Mouse (Mus musculus): ENCODE data around the gene Gbf1. TPM values are rescaled to one million over a fixed set of nuclear protein-coding genes. Genes with fewer than 3 reads are reported as not detected.
A peak's percentile ranks its signal among the peaks of the same experiment; 100 is the strongest.

The Gbf1 gene
- total RNA-seq, 2 experiments from 2014 or later, result 50.2 to 50.5 TPM

GRCm38 (mm10) chr19:46326019-46326755 lies 173.9 kb downstream of the Gbf1 start:
- no peak for DNase-seq
- intact Hi-C loops (cut with DNase I), result no loop called here

- peak; percentile 46 to 66 for DNase-seq
- intact Hi-C loops (cut with DNase I), result no loop called here
Measured at GRCm38 (mm10) chr19:46326756-46327305, 174.5 kb downstream of the Gbf1 start, which contains the start of gene Psd. Psd (minus strand) TSS chr19:46327156.

GRCm38 (mm10) chr19:46327531-46328064 lies 175.3 kb downstream of the Gbf1 start:
- intact Hi-C loops (cut with DNase I), result no loop called here
- no peak for DNase-seq

- intact Hi-C loops (cut with DNase I), result no loop called here
- DNase-seq, result peak; percentile 96
Measured at GRCm38 (mm10) chr19:46328081-46329030, 176.0 kb downstream of the Gbf1 start, which contains the start of gene Fbxl15. Fbxl15 (plus strand) TSS chr19:46328184.

GRCm38 (mm10) chr19:46329031-46329641 lies 176.8 kb downstream of the Gbf1 start:
- intact Hi-C loops (cut with DNase I), result no loop called here
- DNase-seq, result no peak

- DNase-seq, result peak; percentile 86 to 90
- intact Hi-C loops (cut with DNase I), result loop anchor here (1.0 kb wide), 1 partner anchor 26 kb away; the partner anchor contains the start of gene Nfkb2
Measured at GRCm38 (mm10) chr19:46329951-46330350, 177.6 kb downstream of the Gbf1 start.

GRCm38 (mm10) chr19:46330696-46331095 lies 178.4 kb downstream of the Gbf1 start:
- intact Hi-C loops (cut with DNase I), result loop anchor here (1.0 kb wide), 1 partner anchor 26 kb away; the partner anchor contains the start of gene Nfkb2

GRCm38 (mm10) chr19:46331326-46331725 lies 179.0 kb downstream of the Gbf1 start:
- intact Hi-C loops (cut with DNase I), result no loop called here
- DNase-seq, result no peak

More at GRCm38 (mm10) chr19:46330696-46331095, 178.4 kb downstream of the Gbf1 start:
- no peak for DNase-seq

GRCm38 (mm10) chr19:46331936-46332335 lies 179.6 kb downstream of the Gbf1 start:
- no peak for DNase-seq
- intact Hi-C loops (cut with DNase I), result no loop called here

GRCm38 (mm10) chr19:46332721-46333339 lies 180.5 kb downstream of the Gbf1 start:
- no peak for DNase-seq
- intact Hi-C loops (cut with DNase I), result no loop called here

- intact Hi-C loops (cut with DNase I), result no loop called here
- no peak for DNase-seq
Measured at GRCm38 (mm10) chr19:46333906-46334305, 181.6 kb downstream of the Gbf1 start.

Other genes starting within 250 kb of the Gbf1 start
- 10 to 100 TPM; 16.7 to 17.2 TPM for gene Armh3, start 154.0 kb upstream of the Gbf1 start, total RNA-seq (2021)
- 1 to 10 TPM; 6.1 to 6.5 TPM for gene Hps6, start 149.0 kb upstream of the Gbf1 start, total RNA-seq (2021)
- 10 to 100 TPM; 17.5 to 21.4 TPM for gene Pprc1, start 107.6 kb upstream of the Gbf1 start, total RNA-seq (2021)
- 10 to 100 TPM; 62.2 to 72.5 TPM for gene Ldb1, start 107.3 kb upstream of the Gbf1 start, total RNA-seq (2021)
- 10 to 100 TPM; 25.1 to 27.2 TPM for gene Nolc1, start 76.6 kb upstream of the Gbf1 start, total RNA-seq (2021)
- gene Elovl3, start 20.6 kb upstream of the Gbf1 start, total RNA-seq (2021), result 1 to 10 TPM in 1 of 2 experiments, under 1 TPM in 1; 0.25 to 2.5 TPM
- gene Pitx3, start 4.2 kb upstream of the Gbf1 start, total RNA-seq (2021), result under 1 TPM in 1 of 2 experiments, not detected in 1; 0.36 TPM
- 10 to 100 TPM; 16.1 to 20.4 TPM for gene Nfkb2, start 151.8 kb downstream of the Gbf1 start, total RNA-seq (2021)
- gene Psd, start 174.6 kb downstream of the Gbf1 start, total RNA-seq (2021), result 1 to 10 TPM; 2.2 to 2.9 TPM
- gene Fbxl15, start 175.7 kb downstream of the Gbf1 start, total RNA-seq (2021), result 1 to 10 TPM; 6.5 to 6.8 TPM
- gene Cuedc2, start 186.2 kb downstream of the Gbf1 start, total RNA-seq (2021), result 100 to 1,000 TPM in 1 of 2 experiments, 10 to 100 TPM in 1; 99.6 to 107 TPM
- 1 to 10 TPM; 3.4 to 4.6 TPM for gene Mfsd13a, start 188.6 kb downstream of the Gbf1 start, total RNA-seq (2021)
- gene 2310034G01Rik, start 197.8 kb downstream of the Gbf1 start, total RNA-seq (2021), result under 1 TPM; 0.19 to 0.20 TPM
- 100 to 1,000 TPM; 122 to 124 TPM for gene Actr1a, start 243.2 kb downstream of the Gbf1 start, total RNA-seq (2021)
- gene Sufu, start 244.4 kb downstream of the Gbf1 start, total RNA-seq (2021), result 10 to 100 TPM; 18.0 to 18.7 TPM